Mouse (Mus musculus) liver, embryonic 16.5 days (tissue): ENCODE measurements around the gene Tspan14. TPM values are rescaled to one million over a fixed set of nuclear protein-coding genes. Genes with fewer than 3 reads are reported as not detected.
A peak's percentile ranks its signal among the peaks of the same experiment; 100 is the strongest.

ENCODE experiments used
- ATAC-seq: fragments of 200-750 bp; cut with Nextera tagmentation; 2 replicates; pipeline ENCODE4 v1.8.0; 2017; ENCODE audit warnings: low read depth, mild to moderate bottlenecking, moderate number of reproducible peaks, moderate library complexity
- H3K27ac ChIP-seq: fragments of 300-500 bp; sonication (generic); 2 replicates; pipeline ENCODE4 v1.5.1; 2014; ENCODE audit warnings: mild to moderate bottlenecking, low read length
- H3K27me3 ChIP-seq: fragments of 300-500 bp; sonication (generic); 2 replicates; pipeline ENCODE4 v1.6.1; 2014; ENCODE audit warnings: low read depth, low read length, mixed read lengths; ENCODE audit not compliant: control insufficient read depth, insufficient read depth
- H3K36me3 ChIP-seq: fragments of 300-500 bp; sonication (generic); 2 replicates; pipeline ENCODE4 v1.6.1; 2014; ENCODE audit warnings: mild to moderate bottlenecking; ENCODE audit not compliant: control insufficient read depth, insufficient read depth
- H3K4me1 ChIP-seq: fragments of 300-500 bp; sonication (generic); 2 replicates; pipeline ENCODE4 v1.6.1; 2014; ENCODE audit warnings: low read depth, low read length, mixed read lengths; ENCODE audit not compliant: control insufficient read depth
- H3K4me2 ChIP-seq: fragments of 300-500 bp; sonication (generic); 2 replicates; pipeline ENCODE4 v1.6.1; 2014; ENCODE audit warnings: low read depth, low read length, mixed read lengths
- H3K4me3 ChIP-seq: fragments of 300-500 bp; sonication (generic); 2 replicates; pipeline ENCODE4 v1.5.1; 2014; ENCODE audit warnings: low read depth, mild to moderate bottlenecking, low read length
- H3K9ac ChIP-seq: fragments of 300-500 bp; sonication (generic); 2 replicates; pipeline ENCODE4 v1.6.1; 2014; ENCODE audit warnings: low read depth, low read length
- H3K9me3 ChIP-seq: fragments of 300-500 bp; sonication (generic); replicated peaks from 2 replicates; pipeline ENCODE4 v1.6.1; 2016; ENCODE audit warnings: low read length; ENCODE audit not compliant: control insufficient read depth
- WGBS: fragments of 180-500 bp; shearing (Covaris S2); extraction: QIAGEN DNeasy Blood & Tissue Kit; methylation state at CpG from one replicate; pipeline ENCODE4 v1.1.7; 2014; ENCODE audit not compliant: insufficient replicate concordance; 5-methylcytosine and 5-hydroxymethylcytosine counted together
- polyA plus RNA-seq: library from polyadenylated mRNA; unstranded; fragments of >200 nt; fragmentation: Nextera tagmentation; extraction: Ambion mirVana; gene quantifications from 2 replicates; pipeline ENCODE4 v1.2.1, GENCODE M21; 2015

The Tspan14 gene
- polyA plus RNA-seq, 1 experiment from 2014 or later = 30.0 TPM

DNA sequence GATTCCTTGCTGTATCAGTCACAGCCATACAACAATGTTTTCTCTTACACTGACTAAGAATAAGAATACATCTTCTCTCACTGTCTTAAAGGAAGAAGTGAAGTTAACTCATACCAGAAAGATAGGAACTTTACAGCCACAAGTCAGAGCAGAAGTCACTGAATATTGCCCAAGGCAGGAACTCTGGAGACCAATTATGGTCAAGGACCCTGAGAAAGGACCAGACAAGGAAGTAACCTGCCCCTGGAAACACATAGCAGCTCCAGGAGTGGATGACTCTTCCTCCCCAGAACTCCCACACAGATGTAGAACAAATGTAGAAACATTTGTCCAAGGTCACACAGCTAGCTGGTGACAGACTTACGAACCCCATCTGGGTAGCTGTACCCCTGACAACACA lies 45.4 kb downstream of the Tspan14 start:
- no peak overlapping the region for H3K4me2 ChIP-seq
- H3K36me3 ChIP-seq = no peaks in the 10 kb centered on the region
- peaks cover 24% of the 10 kb centered on the region for H3K4me1 ChIP-seq
- no peak overlapping the region for H3K4me3 ChIP-seq
- no peak for ATAC-seq
- no peaks in the 10 kb centered on the region for H3K9me3 ChIP-seq
- H3K27me3 ChIP-seq = no peaks in the 10 kb centered on the region
- no peak overlapping the region for H3K27ac ChIP-seq
- 73% methylated on average over 1 of the region's 1 CpGs for WGBS
- no peak overlapping the region for H3K9ac ChIP-seq

GRCm38 (mm10) chr14:40919521-40919920 lies 47.1 kb downstream of the Tspan14 start:
- ATAC-seq = no peak
- Histone ChIP-seq H3K27ac (peak overlapping the region; percentile 4; the same call in 1 of the 2 replicates), H3K36me3 (peaks cover 9% of the 10 kb centered on the region), H3K4me3 (no peak overlapping the region), H3K9me3 (no peaks in the 10 kb centered on the region), H3K4me2 (no peak overlapping the region), H3K4me1 (peaks cover 19% of the 10 kb centered on the region), H3K9ac (no peak overlapping the region), H3K27me3 (no peaks in the 10 kb centered on the region)
- WGBS = 49% methylated on average over 7 of the region's 7 CpGs

DNA sequence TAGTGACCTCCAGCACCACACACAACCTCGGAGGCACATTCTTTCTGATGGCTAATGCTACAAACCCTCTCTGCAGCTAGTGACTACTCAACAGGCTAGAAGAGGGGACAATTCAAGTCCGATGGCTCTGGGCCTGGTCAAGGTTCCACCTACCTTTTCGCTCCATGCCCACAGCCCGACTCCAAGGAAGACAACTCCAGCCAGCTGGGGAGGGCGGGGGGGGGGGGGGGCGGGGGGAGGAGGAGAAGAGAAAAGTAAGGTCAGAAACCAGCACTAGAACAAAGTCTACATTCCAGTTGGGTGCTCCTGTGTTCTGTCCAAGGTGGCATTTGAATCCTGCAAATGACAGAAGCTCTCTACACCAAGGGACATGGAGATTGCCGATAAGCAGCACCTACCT lies 48.1 kb downstream of the Tspan14 start:
- Histone ChIP-seq H3K27ac (no peak overlapping the region), H3K4me2 (no peak overlapping the region), H3K36me3 (peaks cover 9% of the 10 kb centered on the region), H3K4me1 (peaks cover 14% of the 10 kb centered on the region), H3K9me3 (no peaks in the 10 kb centered on the region), H3K4me3 (no peak overlapping the region), H3K9ac (no peak overlapping the region), H3K27me3 (no peaks in the 10 kb centered on the region)
- 62% methylated on average over 5 of the region's 7 CpGs for WGBS
- ATAC-seq = no peak

DNA sequence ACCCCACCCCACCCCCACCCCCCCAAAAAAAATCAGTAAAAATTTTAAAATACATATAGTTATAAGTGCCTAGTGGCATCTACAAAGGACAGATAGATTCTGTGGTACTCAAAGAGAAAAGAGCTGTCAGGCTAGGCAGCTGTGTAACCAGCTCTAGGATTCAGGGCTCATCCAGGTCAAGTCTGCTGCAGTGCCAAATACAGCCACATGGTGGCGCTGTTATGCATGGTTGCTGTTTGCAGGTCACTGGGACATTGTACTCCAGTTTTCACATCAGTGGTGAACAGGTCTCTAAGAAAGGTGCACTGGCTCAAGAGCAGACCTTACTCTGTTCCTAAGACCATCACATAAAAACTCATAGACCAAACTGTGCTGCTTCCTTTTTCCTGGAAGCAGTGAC lies 49.0 kb downstream of the Tspan14 start:
- Histone ChIP-seq H3K36me3 (peaks cover 12% of the 10 kb centered on the region), H3K9ac (no peak overlapping the region), H3K4me3 (no peak overlapping the region), H3K4me2 (no peak overlapping the region), H3K27ac (no peak overlapping the region), H3K4me1 (peaks cover 14% of the 10 kb centered on the region), H3K27me3 (no peaks in the 10 kb centered on the region), H3K9me3 (no peaks in the 10 kb centered on the region)
- peak; percentile 49 for ATAC-seq
- WGBS = 0% methylated on average over 1 of the region's 1 CpGs

DNA sequence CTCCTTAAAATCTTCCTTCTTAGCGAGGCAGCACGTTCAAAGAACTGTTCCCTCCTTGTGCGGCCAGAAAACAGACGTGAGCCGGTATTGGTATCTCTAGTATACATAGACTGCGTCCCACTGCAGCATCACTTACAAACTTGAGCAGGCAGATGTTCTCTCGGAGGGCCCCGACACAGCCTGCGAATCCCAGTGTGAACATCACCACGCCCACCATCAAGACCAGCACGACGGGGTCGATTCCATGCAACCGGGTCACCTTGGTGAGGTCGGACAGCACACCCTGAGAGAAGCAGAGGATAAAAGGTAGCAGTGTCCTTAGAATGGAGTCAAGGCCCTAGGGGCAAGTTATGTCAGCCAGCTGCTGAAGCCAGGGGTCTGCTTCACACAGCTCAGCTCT lies 49.9 kb downstream of the Tspan14 start:
- H3K4me1 ChIP-seq = peaks cover 14% of the 10 kb centered on the region
- H3K9me3 ChIP-seq = no peaks in the 10 kb centered on the region
- no peak for ATAC-seq
- 88% methylated on average over 14 of the region's 15 CpGs for WGBS
- no peak overlapping the region for H3K4me2 ChIP-seq
- H3K4me3 ChIP-seq = no peak overlapping the region
- H3K27ac ChIP-seq = no peak overlapping the region
- H3K36me3 ChIP-seq = peaks cover 13% of the 10 kb centered on the region
- H3K9ac ChIP-seq = no peak overlapping the region
- H3K27me3 ChIP-seq = no peaks in the 10 kb centered on the region

DNA sequence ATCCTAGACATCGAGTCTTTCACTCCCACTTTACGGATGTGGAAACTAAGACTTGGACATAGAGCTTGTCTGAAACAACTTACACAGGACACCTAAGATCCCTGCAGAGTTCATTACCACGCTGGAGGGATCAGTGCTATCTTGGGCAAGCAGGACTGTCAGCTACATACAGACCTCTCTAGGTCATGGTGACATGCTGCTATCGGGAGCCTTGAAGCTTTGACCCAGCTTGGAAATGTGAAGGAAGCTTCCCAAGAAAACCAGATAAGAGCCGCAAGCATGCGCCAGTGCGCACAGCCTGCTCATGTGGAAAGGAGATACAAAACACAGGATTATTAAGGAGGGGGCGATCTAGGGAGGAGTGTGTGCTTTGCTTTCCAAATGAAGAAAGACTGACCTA lies 50.8 kb downstream of the Tspan14 start:
- Histone ChIP-seq H3K27ac (no peak overlapping the region), H3K4me3 (no peak overlapping the region), H3K27me3 (no peaks in the 10 kb centered on the region), H3K4me1 (peaks cover 14% of the 10 kb centered on the region), H3K9ac (no peak overlapping the region), H3K9me3 (no peaks in the 10 kb centered on the region), H3K36me3 (peaks cover 21% of the 10 kb centered on the region), H3K4me2 (no peak overlapping the region)
- 73% methylated on average over 8 of the region's 8 CpGs for WGBS
- no peak; the same call in 1 of the 2 replicates for ATAC-seq

DNA sequence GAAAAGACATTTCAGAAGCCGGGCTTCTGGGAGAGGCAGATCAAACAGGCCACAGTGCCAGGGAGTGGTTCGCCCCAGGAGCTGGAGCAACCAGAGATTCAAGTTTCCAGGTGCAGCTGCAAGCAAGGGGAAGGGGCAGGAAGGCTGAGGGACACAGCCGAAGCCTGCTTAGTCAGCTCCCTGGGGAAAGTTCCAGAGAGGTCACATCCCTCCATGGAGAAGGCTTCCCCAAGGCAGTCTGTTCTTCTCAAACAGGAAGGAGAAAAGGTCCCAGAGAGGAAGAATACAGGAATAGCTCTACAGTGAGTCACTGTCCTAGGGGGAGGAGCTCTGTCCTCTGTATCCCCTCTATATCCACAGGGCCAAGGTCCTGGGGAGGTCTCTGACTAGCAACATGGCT lies 51.9 kb downstream of the Tspan14 start:
- peak; percentile 30 for ATAC-seq
- no peak overlapping the region for H3K27ac ChIP-seq

GRCm38 (mm10) chr14:40913709-40914108 lies 52.9 kb downstream of the Tspan14 start:
- Histone ChIP-seq H3K36me3 (peaks cover 28% of the 10 kb centered on the region), H3K4me3 (no peak overlapping the region), H3K27ac (no peak overlapping the region), H3K4me2 (no peak overlapping the region), H3K9ac (no peak overlapping the region), H3K9me3 (no peaks in the 10 kb centered on the region), H3K4me1 (peaks cover 9% of the 10 kb centered on the region), H3K27me3 (no peaks in the 10 kb centered on the region)
- ATAC-seq = no peak
- 78% methylated on average over 6 of the region's 6 CpGs for WGBS

More for the DNA sequence above, 51.9 kb downstream of the Tspan14 start:
- 70% methylated on average over 3 of the region's 3 CpGs for WGBS
- Histone ChIP-seq H3K27me3 (no peaks in the 10 kb centered on the region), H3K4me2 (no peak overlapping the region), H3K4me1 (peaks cover 14% of the 10 kb centered on the region), H3K4me3 (no peak overlapping the region), H3K9me3 (no peaks in the 10 kb centered on the region), H3K9ac (no peak overlapping the region), H3K36me3 (peaks cover 26% of the 10 kb centered on the region)

DNA sequence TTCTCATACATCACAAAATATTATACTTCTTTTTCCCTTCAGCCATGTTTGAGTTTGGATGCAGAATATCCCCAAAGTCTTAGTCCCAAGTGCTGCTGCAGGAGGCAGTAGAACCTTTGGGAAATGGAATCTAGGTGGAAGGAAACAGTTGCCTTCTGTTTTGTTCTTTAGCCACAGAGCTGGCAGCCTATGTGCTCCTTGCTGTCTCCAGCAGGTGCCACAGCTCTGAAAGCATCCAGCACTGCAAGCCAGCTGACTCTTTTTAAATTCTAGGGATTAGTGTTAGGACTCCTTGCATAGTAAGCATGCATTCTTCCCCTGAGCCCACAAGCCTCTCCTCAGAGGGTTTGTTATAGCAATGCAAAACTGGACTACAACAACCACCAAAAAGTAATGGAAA lies 55.1 kb downstream of the Tspan14 start:
- Histone ChIP-seq H3K9me3 (no peaks in the 10 kb centered on the region), H3K4me2 (no peak overlapping the region), H3K27me3 (no peaks in the 10 kb centered on the region), H3K9ac (no peak overlapping the region), H3K4me3 (no peak overlapping the region), H3K4me1 (peaks cover 3% of the 10 kb centered on the region), H3K36me3 (peaks cover 40% of the 10 kb centered on the region), H3K27ac (no peak overlapping the region)
- no peak for ATAC-seq

GRCm38 (mm10) chr14:40908763-40909162 lies 57.8 kb downstream of the Tspan14 start:
- Histone ChIP-seq H3K4me1 (peaks cover 3% of the 10 kb centered on the region), H3K27ac (no peak overlapping the region), H3K4me2 (no peak overlapping the region), H3K36me3 (peaks cover 31% of the 10 kb centered on the region), H3K27me3 (no peaks in the 10 kb centered on the region), H3K9ac (no peak overlapping the region), H3K4me3 (no peak overlapping the region), H3K9me3 (no peaks in the 10 kb centered on the region)
- ATAC-seq = no peak
- WGBS = 79% methylated on average over 9 of the region's 9 CpGs
